Mouse (Mus musculus): ENCODE measurements at regions not wholly inside any gene's neighbourhood (a gene's known extent, or its start where the extent isn't known, plus 50 kb on each side); places are given as distances from the start of the nearest gene placed in this dataset.

GRCm38 (mm10) chr15:67901191-67901601 is 1400.5 kb upstream of the Lrrc6 start:
- DNase-seq (ENCODE audit: low spot score): peak; percentile 6

- DNase-seq (ENCODE audit: low spot score): no peak
Observed at GRCm38 (mm10) chr15:67899772-67900171, 1399.1 kb upstream of the Lrrc6 start.

- peak; percentile 70 for DNase-seq (ENCODE audit: low spot score)
Observed at GRCm38 (mm10) chr15:67898959-67899403, 1398.3 kb upstream of the Lrrc6 start.

- no peak for DNase-seq (ENCODE audit: low spot score)
Observed at GRCm38 (mm10) chr15:67892066-67892465, 1391.4 kb upstream of the Lrrc6 start.

- no peak for DNase-seq (ENCODE audit: low spot score)
Observed at GRCm38 (mm10) chr15:67890612-67891304, 1390.0 kb upstream of the Lrrc6 start.

GRCm38 (mm10) chr15:67888548-67888947 is 1387.8 kb upstream of the Lrrc6 start:
- DNase-seq (ENCODE audit: low spot score): no peak

- no peak for DNase-seq (ENCODE audit: low spot score)
Observed at GRCm38 (mm10) chr15:67855291-67855690, 1354.6 kb upstream of the Lrrc6 start.

GRCm38 (mm10) chr15:67850118-67850517 is 1349.4 kb upstream of the Lrrc6 start:
- DNase-seq (ENCODE audit: low spot score): no peak

GRCm38 (mm10) chr15:67845707-67846106 is 1345.0 kb upstream of the Lrrc6 start:
- no peak for DNase-seq (ENCODE audit: low spot score)

- no peak for DNase-seq (ENCODE audit: low spot score)
Observed at GRCm38 (mm10) chr15:67840671-67841070, 1340.0 kb upstream of the Lrrc6 start.

- DNase-seq (ENCODE audit: low spot score): no peak
Observed at GRCm38 (mm10) chr15:67825796-67826484, 1325.2 kb upstream of the Lrrc6 start.

GRCm38 (mm10) chr15:67823226-67823625 is 1322.5 kb upstream of the Lrrc6 start:
- no peak for DNase-seq (ENCODE audit: low spot score)

- no peak for DNase-seq (ENCODE audit: low spot score)
Observed at GRCm38 (mm10) chr15:67799871-67800270, 1299.2 kb upstream of the Lrrc6 start.

GRCm38 (mm10) chr15:67795578-67795977 is 1294.9 kb upstream of the Lrrc6 start:
- no peak for DNase-seq (ENCODE audit: low spot score)

GRCm38 (mm10) chr15:67792822-67793221 is 1292.1 kb upstream of the Lrrc6 start:
- DNase-seq (ENCODE audit: low spot score): no peak

GRCm38 (mm10) chr15:67788587-67788986 is 1287.9 kb upstream of the Lrrc6 start:
- DNase-seq (ENCODE audit: low spot score): no peak

- no peak for DNase-seq (ENCODE audit: low spot score)
Observed at GRCm38 (mm10) chr15:67785583-67785982, 1284.9 kb upstream of the Lrrc6 start.

- DNase-seq (ENCODE audit: low spot score): no peak
Observed at GRCm38 (mm10) chr15:67783754-67784153, 1283.0 kb upstream of the Lrrc6 start.

- DNase-seq (ENCODE audit: low spot score): no peak
Observed at GRCm38 (mm10) chr15:67782505-67782904, 1281.8 kb upstream of the Lrrc6 start.

- DNase-seq (ENCODE audit: low spot score): no peak
Observed at GRCm38 (mm10) chr15:67780856-67781255, 1280.1 kb upstream of the Lrrc6 start.

- no peak for DNase-seq (ENCODE audit: low spot score)
Observed at GRCm38 (mm10) chr15:67767624-67768023, 1266.9 kb upstream of the Lrrc6 start.

GRCm38 (mm10) chr15:67759221-67759620 is 1258.5 kb upstream of the Lrrc6 start:
- DNase-seq (ENCODE audit: low spot score): no peak

- DNase-seq (ENCODE audit: low spot score): no peak
Observed at GRCm38 (mm10) chr15:67750582-67750981, 1249.9 kb upstream of the Lrrc6 start.

GRCm38 (mm10) chr15:67743332-67743731 is 1242.6 kb upstream of the Lrrc6 start:
- DNase-seq (ENCODE audit: low spot score): no peak
